Mouse (Mus musculus) E14TG2a.4 (cell line): ENCODE measurements around the gene Acin1.
"Not testable (repeated sequence)": the region's sequence is repeated elsewhere in the genome, so short reads cannot be mapped to it uniquely, and the experiment has no call there.

Source experiments
- H3K27me3 ChIP-seq: 2 replicates; pipeline ENCODE4 v1.6.1; 2014; ENCODE audit warnings: low read length, control low read depth; ENCODE audit not compliant: insufficient read depth
- H3K36me3 ChIP-seq: 2 replicates; pipeline ENCODE4 v1.6.1; 2014; ENCODE audit warnings: low read length, control low read depth; ENCODE audit not compliant: insufficient read depth
- H3K4me1 ChIP-seq: replicated peaks from 2 replicates; pipeline ENCODE4 v1.6.1; 2014; ENCODE audit warnings: low read depth, low read length, control low read depth
- H3K4me3 ChIP-seq: replicated peaks from 2 replicates; pipeline ENCODE4 v1.5.1; 2014; ENCODE audit warnings: mild to moderate bottlenecking, low read length
- H3K9me3 ChIP-seq: 2 replicates; pipeline ENCODE4 v1.6.1; 2014; ENCODE audit warnings: low read length, control low read depth
- CTCF ChIP-seq: conservative IDR thresholded peaks from 2 replicates; pipeline ENCODE4 v1.5.1; 2014; ENCODE audit warnings: low read length
- NANOG ChIP-seq: IDR thresholded peaks from 2 replicates; pipeline ENCODE4 v1.6.1; 2014; ENCODE audit warnings: borderline replicate concordance, low read length, mixed read lengths
- POU5F1 ChIP-seq: IDR thresholded peaks from 2 replicates; pipeline ENCODE4 v1.6.1; 2014; ENCODE audit warnings: low read length, borderline replicate concordance

Gene Acin1

GRCm38 (mm10) chr14:54617897-54618365 lies 68.8 kb downstream of the Acin1 start, which contains the start of gene Psmb5:
Gene Psmb5, minus strand, starts transcription at chr14:54618022.
- H3K36me3 ChIP-seq = peaks cover 31% of the 10 kb centered on the region
- TF ChIP-seq NANOG = no peak
- TF ChIP-seq POU5F1 = no peak
- no peak for TF ChIP-seq CTCF
- H3K27me3 ChIP-seq = no peaks in the 10 kb centered on the region
- H3K4me1 ChIP-seq = peaks cover 27% of the 10 kb centered on the region
- peak within 1 kb of the TSS; percentile 86 for H3K4me3 ChIP-seq
- H3K9me3 ChIP-seq = no peaks in the 10 kb centered on the region; the same call in 1 of the 2 replicates

DNA sequence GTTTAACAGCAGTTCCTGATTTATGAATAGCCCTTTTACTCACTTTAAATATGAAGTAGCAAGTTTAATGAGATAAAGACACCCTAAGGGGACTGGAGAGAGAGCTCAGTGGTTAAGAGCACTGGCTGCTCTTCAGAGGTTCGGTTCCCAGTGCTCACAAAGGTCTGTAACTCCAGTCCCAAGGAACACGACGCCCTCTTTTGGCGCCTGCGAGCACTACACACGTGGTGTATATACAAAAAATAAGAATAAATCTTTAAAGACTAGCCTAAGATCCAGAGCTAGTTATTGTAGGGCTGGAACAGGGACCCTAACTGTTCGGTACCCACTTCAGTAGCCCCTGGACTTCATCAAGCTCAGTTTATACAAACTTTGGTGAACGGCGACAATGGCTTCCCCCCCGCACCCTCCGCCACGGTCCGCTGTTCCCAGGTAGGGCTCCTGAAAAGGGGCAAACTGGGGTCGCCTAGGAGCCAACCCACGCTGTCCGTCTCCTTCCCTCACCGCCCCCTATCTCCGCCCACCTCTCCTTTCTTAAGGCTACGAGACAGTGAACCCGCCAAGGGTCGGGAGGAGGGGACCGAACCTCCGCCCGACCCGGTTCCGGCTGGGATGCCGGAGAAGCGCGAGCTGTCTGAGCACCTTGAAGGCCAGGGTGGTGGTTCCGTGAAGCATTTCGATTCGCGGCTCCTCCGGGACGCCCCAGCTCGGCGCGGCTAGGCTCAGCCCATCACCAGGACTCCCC lies 69.4 kb downstream of the Acin1 start:
- Histone ChIP-seq H3K9me3 (no peaks in the 10 kb centered on the region; the same call in 1 of the 2 replicates), H3K4me3 (peak overlapping the region; percentile 86), H3K27me3 (no peaks in the 10 kb centered on the region), H3K36me3 (peaks cover 37% of the 10 kb centered on the region), H3K4me1 (peaks cover 33% of the 10 kb centered on the region)
- TF ChIP-seq NANOG (no peak), POU5F1 (no peak), CTCF (peak; percentile 42)

GRCm38 (mm10) chr14:54616226-54616825 lies 70.4 kb downstream of the Acin1 start:
- Histone ChIP-seq H3K27me3 (no peaks in the 10 kb centered on the region), H3K9me3 (no peaks in the 10 kb centered on the region; the same call in 1 of the 2 replicates), H3K36me3 (peaks cover 47% of the 10 kb centered on the region), H3K4me3 (peak overlapping the region; percentile 86), H3K4me1 (peaks cover 33% of the 10 kb centered on the region)
- no peak for TF ChIP-seq POU5F1

GRCm38 (mm10) chr14:54614130-54614529 lies 72.6 kb downstream of the Acin1 start:
- Histone ChIP-seq H3K36me3 (peaks cover 60% of the 10 kb centered on the region), H3K4me1 (peaks cover 52% of the 10 kb centered on the region)
- not testable (repeated sequence) for H3K27me3 ChIP-seq, H3K4me3 ChIP-seq, H3K9me3 ChIP-seq

GRCm38 (mm10) chr14:54610648-54611047 lies 76.1 kb downstream of the Acin1 start:
- Histone ChIP-seq H3K9me3 (no peaks in the 10 kb centered on the region), H3K4me1 (peaks cover 52% of the 10 kb centered on the region), H3K27me3 (no peaks in the 10 kb centered on the region), H3K4me3 (no peak overlapping the region), H3K36me3 (peaks cover 51% of the 10 kb centered on the region)
- TF ChIP-seq POU5F1 (no peak), NANOG (no peak), CTCF (no peak)

DNA sequence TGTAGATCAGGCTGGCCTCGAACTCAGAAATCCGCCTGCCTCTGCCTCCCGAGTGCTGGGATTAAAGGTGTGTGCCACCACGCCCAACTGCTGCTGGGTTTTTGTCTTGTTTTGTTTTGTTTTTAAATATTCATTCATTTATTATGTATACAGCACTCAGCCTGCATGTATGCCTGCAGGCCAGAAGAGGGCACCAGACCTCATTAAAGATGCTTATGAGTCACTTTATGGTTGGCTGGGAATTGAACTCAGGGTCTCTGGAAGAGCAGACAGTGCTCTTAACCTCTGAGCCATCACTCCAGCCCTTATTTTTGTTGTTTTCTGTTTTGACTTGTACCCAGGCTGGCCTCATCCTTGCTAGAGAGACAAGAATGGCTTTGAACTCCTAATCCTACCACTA lies 76.8 kb downstream of the Acin1 start:
- H3K4me1 ChIP-seq = peaks cover 54% of the 10 kb centered on the region
- no peak overlapping the region for H3K4me3 ChIP-seq
- TF ChIP-seq NANOG (no peak), CTCF (peak; percentile 66)

GRCm38 (mm10) chr14:54609245-54609644 lies 77.5 kb downstream of the Acin1 start:
- Histone ChIP-seq H3K36me3 (peaks cover 37% of the 10 kb centered on the region), H3K27me3 (no peaks in the 10 kb centered on the region), H3K4me3 (no peak overlapping the region), H3K4me1 (peaks cover 54% of the 10 kb centered on the region), H3K9me3 (no peaks in the 10 kb centered on the region)
- TF ChIP-seq POU5F1 (no peak), NANOG (no peak), CTCF (no peak)

More for the DNA sequence above, 76.8 kb downstream of the Acin1 start:
- Histone ChIP-seq H3K36me3 (peaks cover 44% of the 10 kb centered on the region), H3K9me3 (no peaks in the 10 kb centered on the region), H3K27me3 (no peaks in the 10 kb centered on the region)

DNA sequence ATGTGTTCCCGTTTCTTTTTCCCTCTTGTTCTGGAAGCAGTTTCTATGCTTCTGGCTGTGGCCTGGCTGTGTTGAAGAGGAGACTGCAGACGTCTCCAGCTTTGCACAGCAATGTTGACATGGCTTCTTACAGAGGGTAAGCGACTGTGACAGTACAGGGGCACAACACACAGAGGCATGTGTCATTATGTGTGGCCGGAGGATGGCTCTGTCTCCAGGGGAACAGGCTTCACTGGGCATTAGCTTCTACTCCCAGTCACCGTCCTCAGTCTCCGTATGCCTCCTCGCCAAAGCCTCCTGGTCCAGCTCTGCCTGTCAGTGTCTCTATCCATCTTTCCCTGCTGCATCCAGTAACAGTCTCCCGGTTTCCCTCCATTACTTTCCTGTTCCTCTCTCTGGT lies 79.5 kb downstream of the Acin1 start:
- Histone ChIP-seq H3K36me3 (peaks cover 23% of the 10 kb centered on the region), H3K27me3 (no peaks in the 10 kb centered on the region), H3K4me1 (peaks cover 51% of the 10 kb centered on the region), H3K9me3 (no peaks in the 10 kb centered on the region), H3K4me3 (no peak overlapping the region)
- TF ChIP-seq NANOG (no peak), POU5F1 (no peak), CTCF (no peak)

GRCm38 (mm10) chr14:54605752-54606321 lies 80.9 kb downstream of the Acin1 start, which contains the start of gene 4931414P19Rik:
Gene 4931414P19Rik, minus strand, starts transcription at chr14:54605993.
- Histone ChIP-seq H3K4me1 (peaks cover 52% of the 10 kb centered on the region), H3K27me3 (no peaks in the 10 kb centered on the region), H3K9me3 (no peaks in the 10 kb centered on the region), H3K36me3 (peaks cover 9% of the 10 kb centered on the region), H3K4me3 (peak within 1 kb of the TSS; percentile 60)
- TF ChIP-seq CTCF (no peak), POU5F1 (no peak), NANOG (no peak)
